Mouse (Mus musculus): ENCODE results near the gene Slc4a2. TPM values are rescaled to one million over a fixed set of nuclear protein-coding genes. Genes with fewer than 3 reads are reported as not detected.

Gene Slc4a2
- total RNA-seq, 4 experiments from 2014 or later = 31.0 to 52.6 (median 39.2) TPM

Other genes starting within 250 kb of the Slc4a2 start
- gene Kcnh2, start 72.2 kb upstream of the Slc4a2 start, total RNA-seq (2022) = 10 to 100 TPM; 33.4 to 38.9 (median 37.6) TPM
- gene Nos3, start 59.0 kb upstream of the Slc4a2 start, total RNA-seq (2022) = 1 to 10 TPM; 5.8 to 8.0 (median 6.9) TPM
- 1 to 10 TPM; 4.7 to 5.8 (median 5.1) TPM for gene Atg9b, start 31.7 kb upstream of the Slc4a2 start, total RNA-seq (2022)
- 10 to 100 TPM; 54.5 to 65.4 (median 58.7) TPM for gene Abcb8, start 30.2 kb upstream of the Slc4a2 start, total RNA-seq (2022)
- 1 to 10 TPM in 1 of 4 experiments, under 1 TPM in 3; 0.16 to 1.1 (median 0.34) TPM for gene Asic3, start 10.4 kb upstream of the Slc4a2 start, total RNA-seq (2022)
- gene Cdk5, start 307 bp upstream of the Slc4a2 start, total RNA-seq (2022) = 100 to 1,000 TPM; 121 to 136 (median 129) TPM
- gene Fastk, start 21.4 kb downstream of the Slc4a2 start, total RNA-seq (2022) = 100 to 1,000 TPM; 128 to 142 (median 135) TPM
- 10 to 100 TPM; 24.2 to 30.3 (median 27.3) TPM for gene Tmub1, start 24.0 kb downstream of the Slc4a2 start, total RNA-seq (2022)
- 100 to 1,000 TPM; 521 to 543 (median 525) TPM for gene Agap3, start 28.3 kb downstream of the Slc4a2 start, total RNA-seq (2022)
- gene Gbx1, start 103.4 kb downstream of the Slc4a2 start, total RNA-seq (2022) = 1 to 10 TPM in 3 of 4 experiments, under 1 TPM in 1; 0.65 to 1.4 (median 1.2) TPM
- gene Asb10, start 117.1 kb downstream of the Slc4a2 start, total RNA-seq (2022) = 1 to 10 TPM in 2 of 4 experiments, under 1 TPM in 2; 0.65 to 4.1 (median 2.1) TPM
- gene 4931409K22Rik, start 133.0 kb downstream of the Slc4a2 start, total RNA-seq (2022) = under 1 TPM in 2 of 4 experiments, not detected in 2; 0.11 to 0.16 TPM
- 10 to 100 TPM; 80.5 to 93.3 (median 83.7) TPM for gene Abcf2, start 153.6 kb downstream of the Slc4a2 start, total RNA-seq (2022)
- 10 to 100 TPM; 63.7 to 82.2 (median 70.9) TPM for gene Chpf2, start 162.9 kb downstream of the Slc4a2 start, total RNA-seq (2022)
- gene Smarcd3, start 200.6 kb downstream of the Slc4a2 start, total RNA-seq (2022) = 100 to 1,000 TPM in 2 of 4 experiments, 10 to 100 TPM in 2; 98.6 to 117 (median 104) TPM

All from left cerebral cortex, adult 8-10 months (tissue).